Mouse (Mus musculus): ENCODE measurements around the gene Eci2. TPM values are rescaled to one million over a fixed set of nuclear protein-coding genes. Genes with fewer than 3 reads are reported as not detected.
A peak's percentile ranks its signal among the peaks of the same experiment; 100 is the strongest.
"Not testable (repeated sequence)": the region's sequence is repeated elsewhere in the genome, so short reads cannot be mapped to it uniquely, and the experiment has no call there.

The Eci2 gene
- polyA plus RNA-seq, 1 experiment from 2014 or later, result 118 TPM

- Histone ChIP-seq H3K4me1 (ENCODE audit: control insufficient read depth, insufficient read depth, low read length) (no peaks in the 10 kb centered on the region), H3K36me3 (ENCODE audit: control insufficient read depth, insufficient read depth, low read length) (peaks cover 7% of the 10 kb centered on the region; the same call in 1 of the 2 replicates), H3K4me2 (no peak overlapping the region), H3K27me3 (ENCODE audit: control insufficient read depth, insufficient read depth, low read length) (no peaks in the 10 kb centered on the region), H3K27ac (ENCODE audit: low read depth, low read length) (no peak overlapping the region), H3K9ac (ENCODE audit: low read length) (no peak overlapping the region), H3K9me3 (ENCODE audit: control insufficient read depth, low read length) (no peaks in the 10 kb centered on the region), H3K4me3 (ENCODE audit: low read depth, low read length) (no peak overlapping the region)
- WGBS, result 59% methylated on average over 1 of the region's 1 CpGs
- DNase-seq (ENCODE audit: low spot score, missing footprints), result no peak
- no peak for ATAC-seq (ENCODE audit: low FRiP score)
Observed at GRCm38 (mm10) chr13:34973770-34974169, 53.1 kb downstream of the Eci2 start.

DNA sequence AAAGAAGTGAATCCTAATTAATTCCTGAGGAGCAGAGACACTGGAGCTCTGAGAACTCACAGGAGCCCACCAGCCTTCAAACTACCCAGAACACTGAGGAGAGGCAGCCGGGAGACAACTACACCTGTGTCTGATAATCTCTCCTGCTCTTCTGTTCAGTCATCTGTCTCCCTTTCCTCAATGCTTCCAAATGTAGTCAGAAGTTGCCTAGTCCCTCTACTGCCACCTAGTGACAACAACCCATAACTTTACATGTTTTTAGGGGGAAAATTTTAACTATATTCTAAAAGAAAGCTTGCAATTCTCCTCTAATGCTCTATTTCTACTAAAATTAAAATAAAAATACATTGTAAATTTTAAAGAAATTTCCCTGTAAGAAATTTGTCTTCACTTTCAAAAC, 53.7 kb downstream of the Eci2 start:
- Histone ChIP-seq H3K27ac (ENCODE audit: low read depth, low read length) (no peak overlapping the region), H3K4me2 (no peak overlapping the region), H3K4me1 (ENCODE audit: control insufficient read depth, insufficient read depth, low read length) (no peaks in the 10 kb centered on the region), H3K9me3 (ENCODE audit: control insufficient read depth, low read length) (no peaks in the 10 kb centered on the region), H3K27me3 (ENCODE audit: control insufficient read depth, insufficient read depth, low read length) (no peaks in the 10 kb centered on the region), H3K36me3 (ENCODE audit: control insufficient read depth, insufficient read depth, low read length) (peaks cover 7% of the 10 kb centered on the region; the same call in 1 of the 2 replicates), H3K9ac (ENCODE audit: low read length) (no peak overlapping the region), H3K4me3 (ENCODE audit: low read depth, low read length) (no peak overlapping the region)
- ATAC-seq (ENCODE audit: low FRiP score) (no peak), DNase-seq (ENCODE audit: low spot score, missing footprints) (no peak)
- 19% methylated on average over 1 of the region's 1 CpGs for WGBS

GRCm38 (mm10) chr13:34972456-34972855, 54.4 kb downstream of the Eci2 start:
- H3K9me3 ChIP-seq (ENCODE audit: control insufficient read depth, low read length); H3K27ac ChIP-seq (ENCODE audit: low read depth, low read length); H3K27me3 ChIP-seq (ENCODE audit: control insufficient read depth, insufficient read depth, low read length); H3K4me1 ChIP-seq (ENCODE audit: control insufficient read depth, insufficient read depth, low read length); ATAC-seq (ENCODE audit: low FRiP score); H3K4me3 ChIP-seq (ENCODE audit: low read depth, low read length); H3K4me2 ChIP-seq; DNase-seq (ENCODE audit: low spot score, missing footprints); H3K9ac ChIP-seq (ENCODE audit: low read length); H3K36me3 ChIP-seq (ENCODE audit: control insufficient read depth, insufficient read depth, low read length): not testable (repeated sequence)

- H3K9ac ChIP-seq (ENCODE audit: low read length); H3K4me1 ChIP-seq (ENCODE audit: control insufficient read depth, insufficient read depth, low read length); H3K4me2 ChIP-seq; H3K4me3 ChIP-seq (ENCODE audit: low read depth, low read length); H3K36me3 ChIP-seq (ENCODE audit: control insufficient read depth, insufficient read depth, low read length); H3K9me3 ChIP-seq (ENCODE audit: control insufficient read depth, low read length); H3K27ac ChIP-seq (ENCODE audit: low read depth, low read length); DNase-seq (ENCODE audit: low spot score, missing footprints); H3K27me3 ChIP-seq (ENCODE audit: control insufficient read depth, insufficient read depth, low read length); ATAC-seq (ENCODE audit: low FRiP score): not testable (repeated sequence)
- 67% methylated on average over 9 of the region's 9 CpGs for WGBS
Observed at GRCm38 (mm10) chr13:34965647-34966046, 61.2 kb downstream of the Eci2 start.

GRCm38 (mm10) chr13:34964866-34965265, 62.0 kb downstream of the Eci2 start:
- Histone ChIP-seq H3K4me1 (ENCODE audit: control insufficient read depth, insufficient read depth, low read length) (peaks cover 6% of the 10 kb centered on the region), H3K36me3 (ENCODE audit: control insufficient read depth, insufficient read depth, low read length) (no peaks in the 10 kb centered on the region), H3K4me2 (peak overlapping the region; percentile 73), H3K9ac (ENCODE audit: low read length) (no peak overlapping the region), H3K9me3 (ENCODE audit: control insufficient read depth, low read length) (no peaks in the 10 kb centered on the region), H3K4me3 (ENCODE audit: low read depth, low read length) (peak overlapping the region; percentile 40), H3K27ac (ENCODE audit: low read depth, low read length) (no peak overlapping the region), H3K27me3 (ENCODE audit: control insufficient read depth, insufficient read depth, low read length) (peaks cover 9% of the 10 kb centered on the region)
- 4% methylated on average over 5 of the region's 5 CpGs for WGBS
- DNase-seq (ENCODE audit: low spot score, missing footprints), result peak; percentile 86
- no peak for ATAC-seq (ENCODE audit: low FRiP score)

DNA sequence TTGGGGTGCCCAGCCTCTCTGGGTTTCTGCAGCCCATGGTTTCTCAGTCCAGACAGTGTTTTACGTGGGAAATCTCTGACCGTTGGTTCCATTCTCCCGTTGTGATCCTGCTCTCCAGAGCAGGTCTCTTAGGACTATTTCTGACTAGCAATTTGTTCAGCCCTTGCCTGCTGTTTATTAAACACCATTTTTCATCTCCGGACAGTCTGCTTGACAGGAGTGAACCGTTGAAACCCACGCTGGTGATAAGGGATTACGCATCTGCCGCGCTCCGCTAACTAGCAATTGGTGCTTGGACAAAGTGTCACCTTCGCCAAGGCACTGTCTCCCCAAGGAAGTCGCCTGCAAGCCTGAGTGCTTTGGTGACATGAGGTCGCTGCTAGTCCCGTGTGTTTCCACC, 62.5 kb downstream of the Eci2 start:
- Histone ChIP-seq H3K4me3 (ENCODE audit: low read depth, low read length) (peak overlapping the region; percentile 40), H3K4me2 (peak overlapping the region; percentile 73), H3K4me1 (ENCODE audit: control insufficient read depth, insufficient read depth, low read length) (peaks cover 6% of the 10 kb centered on the region), H3K27ac (ENCODE audit: low read depth, low read length) (no peak overlapping the region), H3K27me3 (ENCODE audit: control insufficient read depth, insufficient read depth, low read length) (peaks cover 9% of the 10 kb centered on the region), H3K36me3 (ENCODE audit: control insufficient read depth, insufficient read depth, low read length) (no peaks in the 10 kb centered on the region), H3K9me3 (ENCODE audit: control insufficient read depth, low read length) (no peaks in the 10 kb centered on the region), H3K9ac (ENCODE audit: low read length) (no peak overlapping the region)
- DNase-seq (ENCODE audit: low spot score, missing footprints), result peak; percentile 92
- 3% methylated on average over 14 of the region's 14 CpGs for WGBS
- no peak for ATAC-seq (ENCODE audit: low FRiP score)

- Histone ChIP-seq H3K9ac (ENCODE audit: low read length) (peak within 1 kb of the TSS; percentile 45), H3K4me2 (peak within 1 kb of the TSS; percentile 73), H3K36me3 (ENCODE audit: control insufficient read depth, insufficient read depth, low read length) (no peaks in the 10 kb centered on the region), H3K9me3 (ENCODE audit: control insufficient read depth, low read length) (no peaks in the 10 kb centered on the region), H3K27me3 (ENCODE audit: control insufficient read depth, insufficient read depth, low read length) (peaks cover 9% of the 10 kb centered on the region), H3K27ac (ENCODE audit: low read depth, low read length) (no peak within 1 kb of the TSS), H3K4me1 (ENCODE audit: control insufficient read depth, insufficient read depth, low read length) (peaks cover 6% of the 10 kb centered on the region), H3K4me3 (ENCODE audit: low read depth, low read length) (peak within 1 kb of the TSS; percentile 40)
- WGBS, result 2% methylated on average over 32 of the region's 32 CpGs
- DNase-seq (ENCODE audit: low spot score, missing footprints), result peak; percentile 94
- peak; percentile 74 for ATAC-seq (ENCODE audit: low FRiP score)
Observed at GRCm38 (mm10) chr13:34963511-34964397, 63.1 kb downstream of the Eci2 start, which contains the start of gene Eci3. Gene Eci3 (minus strand): TSS chr13:34963810.

DNA sequence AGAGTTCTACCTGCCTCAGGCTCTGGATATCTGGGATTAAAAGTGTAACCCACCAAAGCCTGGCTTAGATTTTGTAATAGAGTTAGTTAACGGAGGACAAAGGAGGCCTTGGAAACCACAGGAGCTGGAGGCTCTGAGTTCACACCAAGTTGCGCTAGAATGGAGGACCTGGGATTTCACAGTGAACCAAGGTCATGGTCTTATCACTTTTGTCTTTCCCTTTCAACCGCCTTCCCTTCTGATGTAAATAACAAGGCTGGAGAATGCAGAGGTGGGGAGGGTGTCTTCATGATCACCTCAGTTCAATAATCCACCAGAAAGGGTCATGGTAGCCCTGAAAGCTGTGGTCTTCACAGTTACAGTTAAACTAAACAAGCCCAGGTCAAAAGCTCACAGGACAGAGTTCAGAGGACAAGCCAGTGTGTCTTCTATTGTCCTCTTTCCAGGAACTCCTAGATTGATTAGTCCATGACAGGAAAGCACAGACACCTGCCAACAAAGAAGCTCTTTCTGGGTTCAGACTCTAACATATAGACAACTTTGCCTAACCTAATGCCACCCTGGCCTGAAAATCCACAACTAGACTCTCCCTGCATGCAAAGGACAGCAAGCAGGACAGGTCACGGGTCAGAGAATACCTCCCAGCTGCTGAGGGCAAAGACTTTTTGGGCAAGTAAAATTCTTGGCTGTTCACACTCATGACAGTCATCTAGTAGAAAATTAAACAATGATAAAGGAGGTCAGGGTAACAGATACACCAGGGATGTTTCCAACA, 65.7 kb downstream of the Eci2 start:
- Histone ChIP-seq H3K27me3 (ENCODE audit: control insufficient read depth, insufficient read depth, low read length) (peaks cover 9% of the 10 kb centered on the region), H3K27ac (ENCODE audit: low read depth, low read length) (no peak overlapping the region)

GRCm38 (mm10) chr13:34958158-34958557, 68.7 kb downstream of the Eci2 start:
- not testable (repeated sequence) for H3K9ac ChIP-seq (ENCODE audit: low read length); H3K4me2 ChIP-seq; H3K4me1 ChIP-seq (ENCODE audit: control insufficient read depth, insufficient read depth, low read length); DNase-seq (ENCODE audit: low spot score, missing footprints); H3K36me3 ChIP-seq (ENCODE audit: control insufficient read depth, insufficient read depth, low read length); H3K9me3 ChIP-seq (ENCODE audit: control insufficient read depth, low read length); H3K27ac ChIP-seq (ENCODE audit: low read depth, low read length); H3K4me3 ChIP-seq (ENCODE audit: low read depth, low read length); H3K27me3 ChIP-seq (ENCODE audit: control insufficient read depth, insufficient read depth, low read length); ATAC-seq (ENCODE audit: low FRiP score)
- 89% methylated on average over 3 of the region's 3 CpGs for WGBS

More for the DNA sequence above, 65.7 kb downstream of the Eci2 start:
- Histone ChIP-seq H3K4me1 (ENCODE audit: control insufficient read depth, insufficient read depth, low read length) (peaks cover 6% of the 10 kb centered on the region), H3K36me3 (ENCODE audit: control insufficient read depth, insufficient read depth, low read length) (no peaks in the 10 kb centered on the region), H3K4me2 (no peak overlapping the region), H3K9ac (ENCODE audit: low read length) (no peak overlapping the region), H3K4me3 (ENCODE audit: low read depth, low read length) (no peak overlapping the region), H3K9me3 (ENCODE audit: control insufficient read depth, low read length) (no peaks in the 10 kb centered on the region)
- no peak for DNase-seq (ENCODE audit: low spot score, missing footprints)
- 81% methylated on average over 4 of the region's 4 CpGs for WGBS
- ATAC-seq (ENCODE audit: low FRiP score), result no peak
